Mouse (Mus musculus) adrenal gland, postnatal 14 days (tissue): Measurements from ENCODE around the gene Fdxr. TPM values are rescaled to one million over a fixed set of nuclear protein-coding genes. Genes with fewer than 3 reads are reported as not detected.

Experiments used
- DNase-seq: peaks from one replicate; pipeline ENCODE4 v3.0.0; 2021; ENCODE audit warnings: mixed read lengths
- total RNA-seq: library from RNA; stranded (reverse); gene quantifications from 2 replicates; pipeline ENCODE4 v1.2.3, GENCODE M21; 2021

The Fdxr gene
- total RNA-seq, 1 experiment from 2014 or later, result 605 TPM

- DNase-seq, result no peak
Observed at GRCm38 (mm10) chr11:115290314-115290713, 13.5 kb upstream of the Fdxr start.

- DNase-seq, result peak; percentile 45
Observed at GRCm38 (mm10) chr11:115289885-115290284, 13.0 kb upstream of the Fdxr start.

GRCm38 (mm10) chr11:115288305-115288704, 11.5 kb upstream of the Fdxr start:
- no peak for DNase-seq

- DNase-seq, result no peak
Observed at GRCm38 (mm10) chr11:115287386-115287785, 10.5 kb upstream of the Fdxr start.

GRCm38 (mm10) chr11:115286201-115286993, 9.5 kb upstream of the Fdxr start:
- no peak for DNase-seq

GRCm38 (mm10) chr11:115285282-115285681, 8.4 kb upstream of the Fdxr start:
- DNase-seq, result no peak

GRCm38 (mm10) chr11:115283891-115284620, 7.2 kb upstream of the Fdxr start:
- no peak for DNase-seq

GRCm38 (mm10) chr11:115283486-115283765, 6.6 kb upstream of the Fdxr start:
- DNase-seq, result no peak

- DNase-seq, result peak; percentile 75
Observed at GRCm38 (mm10) chr11:115282723-115283485, 6.1 kb upstream of the Fdxr start.

GRCm38 (mm10) chr11:115282295-115282694, 5.4 kb upstream of the Fdxr start:
- peak; percentile 77 for DNase-seq

GRCm38 (mm10) chr11:115279726-115280125, 2.9 kb upstream of the Fdxr start:
- DNase-seq, result no peak

GRCm38 (mm10) chr11:115278176-115278575, 1.3 kb upstream of the Fdxr start:
- no peak for DNase-seq

GRCm38 (mm10) chr11:115277604-115277975, 740 bp upstream of the Fdxr start:
- no peak for DNase-seq

GRCm38 (mm10) chr11:115275954-115276353, 896 bp downstream of the Fdxr start:
- DNase-seq, result no peak

- peak; percentile 69 for DNase-seq
Observed at GRCm38 (mm10) chr11:115275509-115275908, 1.3 kb downstream of the Fdxr start.

GRCm38 (mm10) chr11:115274771-115275170, 2.1 kb downstream of the Fdxr start:
- DNase-seq, result peak; percentile 59

GRCm38 (mm10) chr11:115274178-115274577, 2.7 kb downstream of the Fdxr start:
- DNase-seq, result no peak

GRCm38 (mm10) chr11:115273735-115274134, 3.1 kb downstream of the Fdxr start:
- DNase-seq, result no peak

- peak; percentile 80 for DNase-seq
Observed at GRCm38 (mm10) chr11:115272894-115273498, 3.9 kb downstream of the Fdxr start.

GRCm38 (mm10) chr11:115271481-115271880, 5.4 kb downstream of the Fdxr start:
- DNase-seq, result no peak

- no peak for DNase-seq
Observed at GRCm38 (mm10) chr11:115271052-115271451, 5.8 kb downstream of the Fdxr start.

- peak; percentile 89 for DNase-seq
Observed at GRCm38 (mm10) chr11:115270148-115270861, 6.5 kb downstream of the Fdxr start.
